Mouse (Mus musculus) spleen, adult 18-20 months (tissue): ENCODE data around the gene Med14.

ENCODE experiments used
- DNase-seq, 2 experiments: peaks; one replicate each; pipeline ENCODE4 v3.0.0; 2022; ENCODE audit warnings: mixed read lengths in 2 of 2

Gene Med14

GRCm38 (mm10) chrX:12761626-12762333, at the start of gene Med14:
Gene Med14 (minus strand): TSS chrX:12762073.
- peak; percentile 81 to 86 for DNase-seq

GRCm38 (mm10) chrX:12800559-12800958, 38.7 kb upstream of the Med14 start:
- no peak for DNase-seq

DNA sequence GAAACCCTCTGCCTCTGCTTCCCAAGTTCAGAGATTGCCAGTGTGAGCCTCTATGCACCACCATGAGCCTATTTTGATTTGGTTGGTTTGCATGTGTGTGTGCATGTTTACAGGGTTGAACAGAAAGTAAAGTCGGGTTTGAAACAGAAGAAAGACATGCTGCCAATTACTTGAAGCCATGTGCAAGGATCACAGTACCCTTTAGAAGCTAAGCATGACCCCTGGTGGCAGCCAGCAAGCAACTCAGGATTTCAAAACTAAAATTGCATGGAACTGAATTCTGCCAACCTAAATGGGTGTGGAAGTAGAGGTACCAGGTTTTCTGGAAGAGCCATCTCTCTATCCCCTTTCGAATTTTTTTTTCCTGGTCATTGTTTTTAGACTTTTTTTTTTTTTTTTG, 33.0 kb upstream of the Med14 start:
- peak; percentile 6 to 19 for DNase-seq

DNA sequence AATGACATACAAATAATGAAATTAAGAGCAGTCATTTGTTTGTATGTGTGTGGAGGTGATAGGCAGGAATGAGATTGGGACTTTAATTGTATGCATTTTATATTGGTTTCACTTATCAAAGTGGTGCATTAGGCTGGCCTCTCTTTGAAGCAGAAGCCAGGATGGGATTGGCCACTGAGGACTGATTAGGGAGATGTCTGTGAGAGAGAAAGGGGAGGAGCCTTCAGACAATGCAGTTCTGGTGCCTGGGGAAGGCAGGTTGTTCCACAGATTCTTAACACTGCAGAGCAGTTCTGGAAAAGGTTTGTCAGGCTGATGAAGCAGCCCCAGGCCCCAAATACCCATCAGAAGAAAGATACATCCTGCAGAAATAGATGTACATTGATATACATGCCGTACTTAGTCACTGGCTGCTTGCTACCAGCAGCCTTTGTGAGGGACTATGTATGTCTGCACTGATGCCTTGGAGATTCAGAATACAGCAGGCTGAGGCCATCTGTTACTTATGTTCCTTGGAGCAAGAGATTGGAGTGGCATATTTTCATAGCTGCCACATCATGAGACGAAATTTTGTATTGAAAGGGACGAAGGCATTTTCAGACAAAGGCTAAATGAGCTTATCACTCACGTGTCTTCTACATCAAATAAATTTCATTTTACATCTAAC, 29.9 kb upstream of the Med14 start:
- DNase-seq, result no peak

DNA sequence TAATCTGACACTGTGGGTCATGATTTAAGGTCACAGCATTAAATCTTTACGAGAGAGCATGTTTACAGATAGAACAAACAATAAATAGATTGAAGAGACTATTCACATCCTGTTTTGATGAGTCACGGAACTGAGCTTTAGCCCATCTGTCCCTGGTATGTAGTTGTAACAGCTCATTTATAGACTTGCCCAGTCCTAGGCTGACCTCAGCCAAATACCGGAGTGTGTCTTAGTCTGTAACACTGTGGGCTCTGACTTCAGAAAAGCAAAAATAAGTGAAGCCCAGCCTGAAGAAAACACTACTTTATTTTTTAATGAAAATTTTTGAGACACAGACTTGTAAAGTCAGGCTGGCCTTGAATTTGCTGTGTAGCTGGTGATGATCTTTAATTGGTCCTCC, 11.4 kb upstream of the Med14 start:
- DNase-seq, result no peak

- DNase-seq, result no peak
Observed at GRCm38 (mm10) chrX:12771561-12771960, 9.7 kb upstream of the Med14 start.

- DNase-seq, result no peak
Observed at GRCm38 (mm10) chrX:12768571-12768970, 6.7 kb upstream of the Med14 start.

- peak in 1 of 2 experiments; percentile 14 for DNase-seq
Observed at GRCm38 (mm10) chrX:12766846-12767564, 5.1 kb upstream of the Med14 start.

DNA sequence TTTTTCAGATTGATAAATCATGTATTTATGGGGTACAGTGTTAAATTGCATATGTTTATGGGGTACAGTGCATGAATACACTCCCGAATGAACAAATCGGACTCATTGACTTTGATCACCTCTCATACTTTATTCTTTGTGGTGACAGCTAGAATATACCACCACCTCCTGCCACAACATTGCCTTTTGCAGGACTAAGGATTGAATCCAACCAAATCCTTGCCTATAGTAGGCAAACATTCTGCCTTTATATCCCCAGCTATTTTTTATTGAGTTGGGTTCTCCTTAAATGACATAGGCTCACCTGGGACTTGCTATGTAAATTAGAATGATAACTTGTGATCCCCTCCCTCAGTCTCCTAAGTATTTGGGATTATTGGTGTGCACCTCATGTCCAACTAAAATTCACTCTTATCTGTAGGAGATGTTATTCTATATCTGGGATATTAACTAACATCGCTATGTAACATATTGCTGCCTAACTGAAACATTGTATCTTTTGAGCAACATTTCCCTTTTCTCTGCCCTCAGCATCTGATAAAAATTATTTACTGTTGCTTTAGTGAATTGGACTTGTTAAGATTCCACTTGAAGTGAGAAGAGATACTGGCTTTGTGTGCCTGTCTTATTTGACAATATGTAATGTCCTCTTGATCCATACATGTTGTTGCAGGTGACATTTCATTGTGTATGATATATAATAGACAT, 1.4 kb upstream of the Med14 start:
- no peak for DNase-seq

DNA sequence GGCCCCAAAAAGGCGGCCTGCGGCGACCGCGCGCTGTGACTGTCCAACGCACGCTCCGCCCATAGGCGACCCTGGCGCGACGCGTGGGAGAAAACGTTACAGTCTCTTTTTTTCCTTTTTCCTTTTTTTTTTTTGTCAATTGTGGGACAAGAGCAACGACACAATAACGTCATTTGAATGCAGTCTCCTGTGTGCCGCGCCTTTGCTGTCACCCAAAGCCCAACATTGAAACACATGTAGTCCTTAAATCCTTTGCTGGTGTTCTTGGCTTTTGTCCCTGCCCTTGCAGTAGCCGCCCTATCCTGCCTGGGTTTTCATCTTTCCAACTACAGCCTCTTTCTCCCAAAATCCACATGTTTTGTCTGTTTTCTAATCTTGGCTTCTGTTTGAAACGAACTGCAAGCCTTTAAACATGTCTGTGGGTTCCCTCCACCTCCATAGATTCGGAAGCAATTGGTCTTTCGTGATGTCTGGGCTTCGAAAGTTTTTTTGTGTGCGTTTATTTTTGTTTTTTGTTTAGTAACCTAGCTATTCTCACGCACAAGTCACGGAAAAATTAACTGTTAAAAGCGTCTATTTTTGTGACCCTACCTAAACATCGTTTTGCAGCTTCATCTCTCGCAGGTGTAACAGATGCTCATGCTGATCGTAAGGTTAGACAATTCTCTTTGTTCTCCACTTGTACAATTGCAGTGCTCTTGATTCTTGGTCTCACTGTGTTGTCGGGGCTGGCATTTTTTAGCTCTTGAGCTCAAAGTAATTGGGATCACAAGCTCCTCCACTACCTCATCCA, 657 bp upstream of the Med14 start:
- no peak for DNase-seq

GRCm38 (mm10) chrX:12761259-12761625, 631 bp downstream of the Med14 start:
- no peak for DNase-seq

- no peak for DNase-seq
Observed at GRCm38 (mm10) chrX:12760501-12760900, 1.4 kb downstream of the Med14 start.

DNA sequence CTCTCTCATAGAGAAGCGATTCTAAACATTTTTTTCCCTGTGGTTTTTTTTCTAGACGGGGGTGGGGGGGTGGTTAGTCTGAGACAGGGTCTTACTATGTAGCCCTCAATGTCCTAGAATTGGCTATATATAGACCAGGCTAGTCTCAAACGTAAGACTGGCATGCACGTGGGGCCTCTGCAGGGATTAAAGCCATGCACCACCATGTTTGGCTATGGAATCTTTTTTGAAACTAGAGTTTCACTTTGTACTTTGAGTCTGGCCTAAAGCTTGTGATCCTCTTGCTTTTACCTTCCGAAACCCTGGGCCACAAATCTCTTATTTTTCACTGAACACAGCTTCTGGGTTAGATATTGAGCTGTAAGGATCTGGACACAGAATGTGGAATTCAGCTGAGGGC, 2.2 kb downstream of the Med14 start:
- no peak for DNase-seq

GRCm38 (mm10) chrX:12747886-12748285, 14.0 kb downstream of the Med14 start:
- DNase-seq, result no peak

DNA sequence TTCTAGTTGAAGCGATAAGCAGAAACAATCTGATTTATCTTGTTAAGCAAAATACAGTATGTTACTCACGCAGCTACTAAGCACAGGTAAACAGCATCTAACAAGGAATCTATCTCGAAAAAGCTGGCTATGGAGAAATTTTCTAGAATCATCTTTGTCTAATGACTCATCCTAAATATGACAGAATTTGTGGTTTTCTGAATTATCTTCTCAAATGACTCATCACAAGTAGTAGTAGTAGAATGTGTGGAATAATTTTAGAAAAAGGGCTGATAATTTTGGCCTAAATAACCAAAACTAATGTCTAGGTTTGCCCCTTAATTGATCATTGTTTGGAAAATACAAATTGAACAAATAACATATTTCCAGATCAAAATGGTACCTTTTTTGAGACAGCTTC, 15.1 kb downstream of the Med14 start:
- DNase-seq, result no peak

DNA sequence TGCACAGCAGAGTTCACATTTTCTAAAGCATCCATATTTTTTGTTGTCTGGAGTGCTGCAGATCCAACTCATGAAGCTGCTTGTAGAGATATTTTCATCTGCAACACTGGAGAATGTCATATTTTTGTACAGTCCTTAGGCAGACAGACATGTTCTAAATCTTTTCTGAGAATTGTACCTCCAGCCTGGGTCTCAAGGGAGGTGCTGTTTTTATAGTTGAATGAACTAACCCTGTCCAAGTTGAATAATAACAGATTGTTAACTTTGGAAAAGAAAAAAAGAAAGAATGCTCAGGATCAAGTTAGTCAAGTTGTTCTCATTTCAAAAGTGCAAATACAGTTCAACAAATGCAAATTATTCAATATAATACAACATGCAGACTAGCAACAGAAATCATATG, 21.5 kb downstream of the Med14 start:
- no peak for DNase-seq

DNA sequence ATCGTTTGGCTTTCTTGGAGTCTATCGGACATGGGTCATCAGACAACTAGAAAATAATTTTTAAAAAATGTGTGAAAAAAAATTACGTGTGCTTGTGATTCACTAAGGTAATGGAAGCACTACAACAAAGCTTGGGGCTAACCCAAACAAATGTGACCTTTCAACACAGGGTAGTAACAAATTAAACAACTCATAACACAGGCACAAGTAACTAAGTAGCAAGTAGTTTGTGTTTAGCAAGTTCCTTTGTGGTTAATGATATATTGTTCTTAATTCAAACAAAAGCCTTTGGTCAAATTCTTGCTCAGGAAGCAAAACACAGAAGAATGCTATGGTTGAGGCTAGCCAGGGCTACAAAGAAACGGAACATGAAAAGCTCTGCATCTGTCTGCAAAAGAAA, 45.8 kb downstream of the Med14 start:
- no peak for DNase-seq

- DNase-seq, result no peak
Observed at GRCm38 (mm10) chrX:12713796-12714195, 48.1 kb downstream of the Med14 start.

DNA sequence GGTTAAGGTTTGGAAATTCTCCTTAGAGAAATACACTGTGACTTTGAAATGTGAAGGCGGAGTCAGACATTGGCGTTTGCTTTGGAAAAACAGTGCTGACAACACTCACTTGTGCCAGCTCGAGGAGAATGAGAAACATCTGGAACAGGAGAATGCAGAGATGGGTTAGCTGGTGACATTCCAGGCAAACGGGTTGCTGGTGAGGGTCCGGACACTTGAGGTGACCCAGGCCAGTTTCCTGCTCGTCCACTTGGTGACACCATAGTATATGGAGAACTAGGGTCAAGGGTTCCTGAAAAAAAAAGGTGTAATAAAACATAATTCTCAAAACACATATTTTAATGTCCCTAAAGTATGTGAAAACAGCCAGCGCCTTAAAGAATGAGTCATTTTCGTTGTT, 75.0 kb downstream of the Med14 start:
- DNase-seq, result no peak

- no peak for DNase-seq
Observed at GRCm38 (mm10) chrX:12686071-12686470, 75.8 kb downstream of the Med14 start.

DNA sequence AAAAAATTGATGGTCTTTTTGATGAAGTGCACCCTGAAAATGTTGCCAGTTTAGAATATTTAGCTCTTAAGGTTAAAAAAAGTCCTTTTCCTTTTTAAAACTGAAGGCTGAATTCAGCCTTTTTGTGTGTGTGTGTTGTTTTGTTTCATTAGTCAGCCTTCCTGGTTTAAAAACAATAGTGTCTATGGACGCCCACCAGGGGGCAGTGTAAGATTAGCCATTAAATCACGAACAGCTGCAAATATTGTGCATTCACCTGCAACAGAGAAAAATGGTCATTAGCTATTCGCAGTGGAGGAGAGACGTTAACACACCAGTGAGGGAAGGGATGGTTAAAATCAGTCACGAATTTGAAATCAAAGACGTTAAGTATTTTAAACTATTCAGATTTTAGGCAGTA, 84.5 kb downstream of the Med14 start:
- peak; percentile 10 to 61 for DNase-seq

DNA sequence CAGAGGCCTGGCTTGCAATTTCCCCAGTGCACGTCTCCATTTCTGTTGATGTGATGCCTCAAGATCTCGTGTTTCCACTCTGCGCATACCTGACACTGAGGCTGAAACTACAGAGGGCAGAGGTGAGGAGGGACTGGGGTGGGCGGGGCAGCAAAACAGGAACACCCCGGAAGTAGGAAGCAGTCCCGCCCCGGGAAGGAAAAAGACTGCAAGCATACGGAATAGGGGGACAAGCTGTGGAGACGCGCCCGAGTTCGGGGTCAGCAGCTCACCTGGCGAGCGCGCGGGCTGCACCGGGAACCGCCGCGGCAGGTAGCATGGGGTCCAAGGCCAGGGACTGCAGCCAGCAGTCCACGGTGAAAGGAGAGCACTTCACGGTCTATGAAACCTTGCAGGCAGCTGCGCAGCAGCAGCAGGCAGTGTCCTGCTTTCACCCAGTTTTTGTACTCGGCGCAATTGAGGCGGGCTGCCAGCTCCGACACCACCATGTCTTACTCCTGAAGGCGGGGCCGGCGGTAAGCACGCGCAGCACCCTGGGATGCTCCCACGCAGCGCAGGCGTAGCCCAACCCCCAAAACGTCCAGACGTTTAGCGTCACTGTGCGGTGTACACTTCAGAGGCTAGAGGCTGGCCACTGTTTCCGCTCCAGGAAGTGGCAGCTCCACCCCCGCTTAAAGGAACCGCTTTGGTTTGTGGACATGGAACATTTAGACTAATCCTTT, 88.7 kb downstream of the Med14 start, which contains the start of gene 1810030O07Rik:
TSS of gene 1810030O07Rik (minus strand) at position 615 of the 722 bp plus-strand sequence.
- peak; percentile 70 to 79 for DNase-seq
